Comparison of ENCODE assay signal across 1 mouse cellular context in genomic region chr1:178447036-178447435, GRCm38 (mm10).
A peak's percentile ranks its signal among the peaks of the same experiment; 100 is the strongest.
TF ChIP-seq lines count a peak whose summit lies in the region.

No protein-coding gene starts in this region.

TF ChIP-seq in MEL, 35 proteins besides CTCF, POLR2A, EP300 and RAD21:
- TF ChIP-seq TCF12 (IDR thresholded peaks at IDR 0.05; ENCODE audit: low read depth, low read length) (peak; percentile 68), MAX (IDR thresholded peaks at IDR 0.05; ENCODE audit: low read length) (no peak), NRF1 (IDR thresholded peaks at IDR 0.05; ENCODE audit: insufficient read depth, low read depth, low read length, poor library complexity, severe bottlenecking) (no peak), ETS1 (IDR thresholded peaks at IDR 0.05; ENCODE audit: low read depth, low read length) (0 out of 2 replicates have a peak, but pooled peaks have one; percentile 33), HCFC1 (IDR thresholded peaks at IDR 0.05; ENCODE audit: low read depth, low read length) (peak; percentile 5; the same call in 1 of the 2 replicates), MEF2A (IDR thresholded peaks at IDR 0.05; ENCODE audit: extremely low read depth, insufficient replicate concordance, low read depth, low read length, poor library complexity, severe bottlenecking) (no peak), GATA1 (IDR thresholded peaks at IDR 0.05; ENCODE audit: low read depth, low read length) (peak; percentile 82; the same call in 1 of the 2 replicates)
